Mouse (Mus musculus): ENCODE data around the gene Rtl8a. TPM values are rescaled to one million over a fixed set of nuclear protein-coding genes. Genes with fewer than 3 reads are reported as not detected.
"Not testable (repeated sequence)": the region's sequence is repeated elsewhere in the genome, so short reads cannot be mapped to it uniquely, and the experiment has no call there.

Gene Rtl8a
- polyA plus RNA-seq, 1 experiment from 2014 or later = 232 TPM

DNA sequence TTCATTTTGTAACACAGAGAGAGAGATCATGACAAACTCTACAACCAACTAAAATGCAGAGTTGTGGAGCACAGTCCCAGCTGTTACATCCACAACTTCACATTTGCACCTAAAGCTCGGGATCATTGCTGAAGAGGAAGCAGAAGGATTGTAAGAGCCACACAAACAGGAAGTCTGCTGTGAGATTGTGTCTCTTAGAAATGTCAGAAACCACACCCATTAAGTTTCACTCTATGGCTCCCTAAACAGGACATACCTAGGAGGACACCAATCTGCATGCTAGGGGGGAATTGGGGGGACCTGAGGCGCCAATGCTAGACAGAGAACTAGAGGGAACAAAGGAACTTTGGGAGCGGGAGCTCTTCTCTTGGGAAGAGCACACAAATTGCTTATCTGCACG, 9.4 kb upstream of the Rtl8a start:
- not testable (repeated sequence) for H3K36me3 ChIP-seq (ENCODE audit: control insufficient read depth, insufficient read depth, low read length); H3K4me1 ChIP-seq (ENCODE audit: control insufficient read depth, insufficient read depth, low read depth, low read length); H3K4me2 ChIP-seq (ENCODE audit: low read length); H3K27me3 ChIP-seq (replicated peaks; ENCODE audit: control insufficient read depth, insufficient read depth, low read length); ATAC-seq; H3K27ac ChIP-seq (ENCODE audit: low read depth, low read length); H3K9me3 ChIP-seq (ENCODE audit: control insufficient read depth, low read length); H3K4me3 ChIP-seq (ENCODE audit: low read length); H3K9ac ChIP-seq (ENCODE audit: low read depth, low read length)
- 75% methylated on average over 4 of the region's 4 CpGs for WGBS

DNA sequence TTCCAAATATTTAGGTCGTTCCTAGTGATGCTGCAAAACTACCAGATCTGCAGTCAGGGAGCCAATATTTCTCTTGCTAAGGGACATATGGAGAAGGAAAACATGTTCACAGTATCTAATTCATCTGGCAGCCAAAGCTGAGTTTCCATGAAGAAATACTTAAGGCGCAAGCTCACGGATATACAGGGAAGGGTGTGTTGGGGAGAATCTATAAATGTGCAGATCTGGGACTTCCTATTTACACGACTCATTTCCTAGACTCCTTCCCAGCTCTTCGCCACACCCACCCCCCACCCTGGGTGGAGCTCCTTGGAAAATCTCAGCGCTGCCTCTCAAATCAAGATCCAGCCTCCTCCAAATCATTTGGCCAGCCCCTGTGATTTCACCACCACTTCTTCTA, 2.4 kb upstream of the Rtl8a start:
- Histone ChIP-seq H3K27me3 (replicated peaks; ENCODE audit: control insufficient read depth, insufficient read depth, low read length) (no peaks in the 10 kb centered on the region), H3K27ac (ENCODE audit: low read depth, low read length) (no peak overlapping the region), H3K4me1 (ENCODE audit: control insufficient read depth, insufficient read depth, low read depth, low read length) (no peaks in the 10 kb centered on the region), H3K36me3 (ENCODE audit: control insufficient read depth, insufficient read depth, low read length) (no peaks in the 10 kb centered on the region), H3K4me3 (ENCODE audit: low read length) (no peak overlapping the region), H3K9me3 (ENCODE audit: control insufficient read depth, low read length) (no peaks in the 10 kb centered on the region), H3K4me2 (ENCODE audit: low read length) (no peak overlapping the region), H3K9ac (ENCODE audit: low read depth, low read length) (no peak overlapping the region)
- no peak for ATAC-seq
- 89% methylated on average over 5 of the region's 6 CpGs for WGBS

DNA sequence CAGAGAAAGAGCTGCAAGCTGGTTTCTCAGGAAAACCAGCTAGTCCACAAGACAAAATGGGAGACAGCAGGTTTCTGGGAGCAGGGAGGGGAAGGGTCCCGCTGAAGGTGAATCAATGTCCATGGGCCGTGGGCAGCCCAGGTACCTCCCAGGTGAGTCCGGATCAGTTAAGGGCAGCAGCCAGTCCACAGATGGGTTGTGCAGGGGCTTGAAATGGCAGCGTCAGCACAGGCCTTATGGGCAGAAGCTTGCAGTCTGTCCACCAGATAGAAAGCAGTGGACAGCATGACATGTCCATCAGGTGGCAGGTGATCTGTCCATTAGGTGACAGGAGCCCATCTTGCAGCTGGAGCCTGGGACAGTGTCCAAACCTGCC, 890 bp downstream of the Rtl8a start:
- not testable (repeated sequence) for H3K36me3 ChIP-seq (ENCODE audit: control insufficient read depth, insufficient read depth, low read length); H3K27me3 ChIP-seq (replicated peaks; ENCODE audit: control insufficient read depth, insufficient read depth, low read length); H3K4me1 ChIP-seq (ENCODE audit: control insufficient read depth, insufficient read depth, low read depth, low read length); H3K9ac ChIP-seq (ENCODE audit: low read depth, low read length); H3K9me3 ChIP-seq (ENCODE audit: control insufficient read depth, low read length); H3K27ac ChIP-seq (ENCODE audit: low read depth, low read length); ATAC-seq
- 41% methylated on average over 2 of the region's 4 CpGs for WGBS
- H3K4me2 ChIP-seq (ENCODE audit: low read length) = peak overlapping the region; percentile 33
- peak overlapping the region; percentile 24 for H3K4me3 ChIP-seq (ENCODE audit: low read length)

DNA sequence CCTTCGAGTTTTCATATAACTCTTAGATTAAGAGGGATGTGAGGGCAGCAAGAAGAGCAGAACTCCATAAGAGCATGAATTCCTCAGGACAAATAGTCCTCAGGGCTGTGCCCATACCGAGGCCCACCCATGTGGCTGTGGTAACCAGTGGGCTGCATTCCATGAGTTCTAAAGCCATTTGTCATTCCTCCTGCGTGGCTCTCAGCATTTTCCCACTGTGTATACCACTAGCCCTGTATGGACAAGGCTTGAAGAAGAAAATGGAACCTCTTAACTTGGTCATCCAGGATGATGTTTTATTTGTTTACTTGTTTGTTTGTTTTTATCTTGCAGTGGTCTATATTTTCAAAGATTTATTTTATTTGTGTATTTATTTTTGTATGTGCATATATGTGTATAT, 5.4 kb downstream of the Rtl8a start:
- H3K27me3 ChIP-seq (replicated peaks; ENCODE audit: control insufficient read depth, insufficient read depth, low read length); H3K4me1 ChIP-seq (ENCODE audit: control insufficient read depth, insufficient read depth, low read depth, low read length); H3K9ac ChIP-seq (ENCODE audit: low read depth, low read length); H3K27ac ChIP-seq (ENCODE audit: low read depth, low read length); H3K9me3 ChIP-seq (ENCODE audit: control insufficient read depth, low read length); H3K4me3 ChIP-seq (ENCODE audit: low read length); H3K4me2 ChIP-seq (ENCODE audit: low read length); ATAC-seq; H3K36me3 ChIP-seq (ENCODE audit: control insufficient read depth, insufficient read depth, low read length): not testable (repeated sequence)
- WGBS = 60% methylated on average over 3 of the region's 3 CpGs

DNA sequence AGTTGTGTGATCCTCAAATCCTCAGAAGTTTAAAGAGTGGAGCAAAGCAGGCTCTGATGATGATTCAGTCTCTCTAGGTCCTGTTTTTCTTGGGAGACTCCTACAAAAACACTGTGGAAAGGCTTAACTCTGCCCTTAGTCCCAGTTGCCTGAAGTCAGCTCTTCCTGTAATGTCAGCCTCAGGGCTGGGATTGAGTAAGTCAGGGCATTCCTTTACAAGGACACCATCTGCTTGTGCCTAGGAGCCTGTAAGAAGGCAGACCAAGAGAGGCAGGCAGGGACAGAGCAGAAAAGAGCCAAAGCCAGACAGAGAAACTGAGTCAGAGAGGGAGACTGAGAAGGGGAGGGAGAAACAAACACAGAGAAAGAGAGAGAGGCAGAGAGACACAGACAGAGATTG, 32.1 kb downstream of the Rtl8a start:
- H3K27me3 ChIP-seq (replicated peaks; ENCODE audit: control insufficient read depth, insufficient read depth, low read length); H3K27ac ChIP-seq (ENCODE audit: low read depth, low read length); H3K4me2 ChIP-seq (ENCODE audit: low read length); H3K4me1 ChIP-seq (ENCODE audit: control insufficient read depth, insufficient read depth, low read depth, low read length); H3K9ac ChIP-seq (ENCODE audit: low read depth, low read length); H3K4me3 ChIP-seq (ENCODE audit: low read length); H3K9me3 ChIP-seq (ENCODE audit: control insufficient read depth, low read length); ATAC-seq; H3K36me3 ChIP-seq (ENCODE audit: control insufficient read depth, insufficient read depth, low read length): not testable (repeated sequence)

DNA sequence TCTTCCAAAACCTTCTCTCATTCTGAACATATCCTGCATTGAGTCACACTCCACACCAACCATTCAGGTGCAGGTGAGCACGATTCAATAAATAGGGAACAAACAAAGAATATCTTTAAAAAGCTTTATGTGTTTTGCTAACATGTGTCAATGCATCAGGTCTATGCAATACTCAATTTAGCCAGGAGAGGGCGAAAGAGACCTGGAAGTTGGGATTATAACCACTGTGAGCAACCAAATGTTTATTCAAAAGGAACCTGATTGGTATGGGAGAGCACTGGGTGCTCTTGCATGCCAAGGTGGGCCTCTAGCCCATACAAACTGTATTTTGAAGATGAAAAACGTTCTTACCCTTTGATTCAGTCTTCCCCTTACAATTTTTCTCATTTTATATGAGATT, 32.9 kb downstream of the Rtl8a start:
- Histone ChIP-seq H3K4me1 (ENCODE audit: control insufficient read depth, insufficient read depth, low read depth, low read length) (no peaks in the 10 kb centered on the region), H3K4me3 (ENCODE audit: low read length) (no peak overlapping the region), H3K27me3 (replicated peaks; ENCODE audit: control insufficient read depth, insufficient read depth, low read length) (no peaks in the 10 kb centered on the region), H3K27ac (ENCODE audit: low read depth, low read length) (no peak overlapping the region), H3K9ac (ENCODE audit: low read depth, low read length) (no peak overlapping the region), H3K36me3 (ENCODE audit: control insufficient read depth, insufficient read depth, low read length) (no peaks in the 10 kb centered on the region), H3K9me3 (ENCODE audit: control insufficient read depth, low read length) (no peaks in the 10 kb centered on the region), H3K4me2 (ENCODE audit: low read length) (no peak overlapping the region)
- no peak for ATAC-seq
- WGBS = 3% methylated on average over 3 of the region's 3 CpGs

DNA sequence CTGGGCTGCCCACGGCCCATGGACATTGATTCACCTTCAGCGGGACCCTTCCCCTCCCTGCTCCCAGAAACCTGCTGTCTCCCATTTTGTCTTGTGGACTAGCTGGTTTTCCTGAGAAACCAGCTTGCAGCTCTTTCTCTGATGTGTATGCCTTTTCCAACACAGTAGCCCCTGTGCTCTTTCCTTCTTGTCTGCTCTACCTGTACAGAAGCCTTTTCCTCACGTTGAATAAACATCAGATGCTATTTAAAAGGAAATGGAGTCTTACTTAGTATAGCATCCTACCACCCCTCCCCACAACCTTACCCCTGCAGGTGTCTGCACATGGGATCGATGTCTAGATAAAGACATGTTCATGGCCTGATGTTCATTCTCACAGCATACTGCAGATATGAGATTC, 34.6 kb downstream of the Rtl8a start, which contains the start of gene Gm14597:
TSS of gene Gm14597 (minus strand) at position 101 of the 400 bp plus-strand sequence.
- H3K27me3 ChIP-seq (replicated peaks; ENCODE audit: control insufficient read depth, insufficient read depth, low read length); ATAC-seq; H3K9me3 ChIP-seq (ENCODE audit: control insufficient read depth, low read length); H3K4me1 ChIP-seq (ENCODE audit: control insufficient read depth, insufficient read depth, low read depth, low read length); H3K36me3 ChIP-seq (ENCODE audit: control insufficient read depth, insufficient read depth, low read length): not testable (repeated sequence)
- peak within 1 kb of the TSS; percentile 76 for H3K9ac ChIP-seq (ENCODE audit: low read depth, low read length)
- WGBS = 50% methylated on average over 2 of the region's 4 CpGs
- peak within 1 kb of the TSS; percentile 76 for H3K27ac ChIP-seq (ENCODE audit: low read depth, low read length)
- peak within 1 kb of the TSS; percentile 53 for H3K4me2 ChIP-seq (ENCODE audit: low read length)
- H3K4me3 ChIP-seq (ENCODE audit: low read length) = peak within 1 kb of the TSS; percentile 48

DNA sequence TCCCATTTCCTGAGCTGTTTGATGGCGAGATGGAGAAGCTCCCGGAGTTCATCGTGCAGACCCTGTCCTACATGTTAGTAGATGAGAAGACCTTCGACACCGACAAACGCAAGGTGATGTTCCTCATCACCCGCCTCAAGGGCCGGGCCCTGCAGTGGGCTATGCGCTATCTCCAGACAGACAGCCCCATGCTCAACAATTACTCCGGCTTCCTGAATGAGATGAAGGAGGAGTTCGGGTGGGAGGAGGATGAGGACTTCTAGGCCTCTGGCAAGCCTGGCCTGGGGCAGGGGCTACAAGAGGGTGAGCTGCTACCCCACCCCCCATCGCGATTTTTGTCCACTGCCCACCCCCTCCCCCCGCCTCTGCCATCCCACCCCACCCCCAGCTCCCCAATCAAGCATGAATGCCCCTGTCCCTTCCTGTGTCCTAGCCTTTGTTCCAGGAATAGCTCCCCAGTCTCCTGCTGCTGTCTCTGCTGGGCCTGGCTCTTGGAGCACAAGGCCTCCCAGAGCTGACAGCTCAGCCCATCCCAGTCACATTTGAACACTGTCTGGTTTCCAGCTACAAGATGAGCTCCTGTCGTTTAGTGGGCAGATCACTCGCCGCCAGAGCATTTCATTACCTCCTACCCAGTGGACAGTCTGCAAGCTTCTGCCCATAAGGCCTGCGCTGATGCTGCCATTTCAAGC, 35.2 kb downstream of the Rtl8a start:
- peak overlapping the region; percentile 76 for H3K9ac ChIP-seq (ENCODE audit: low read depth, low read length)
- H3K27ac ChIP-seq (ENCODE audit: low read depth, low read length) = peak overlapping the region; percentile 76
- no peaks in the 10 kb centered on the region for H3K36me3 ChIP-seq (ENCODE audit: control insufficient read depth, insufficient read depth, low read length)
- peak overlapping the region; percentile 53 for H3K4me2 ChIP-seq (ENCODE audit: low read length)
- H3K9me3 ChIP-seq (ENCODE audit: control insufficient read depth, low read length) = no peaks in the 10 kb centered on the region
- peak; percentile 30 for ATAC-seq
- 19% methylated on average over 18 of the region's 18 CpGs for WGBS
- no peaks in the 10 kb centered on the region for H3K4me1 ChIP-seq (ENCODE audit: control insufficient read depth, insufficient read depth, low read depth, low read length)
- no peaks in the 10 kb centered on the region for H3K27me3 ChIP-seq (replicated peaks; ENCODE audit: control insufficient read depth, insufficient read depth, low read length)
- H3K4me3 ChIP-seq (ENCODE audit: low read length) = peak overlapping the region; percentile 48

DNA sequence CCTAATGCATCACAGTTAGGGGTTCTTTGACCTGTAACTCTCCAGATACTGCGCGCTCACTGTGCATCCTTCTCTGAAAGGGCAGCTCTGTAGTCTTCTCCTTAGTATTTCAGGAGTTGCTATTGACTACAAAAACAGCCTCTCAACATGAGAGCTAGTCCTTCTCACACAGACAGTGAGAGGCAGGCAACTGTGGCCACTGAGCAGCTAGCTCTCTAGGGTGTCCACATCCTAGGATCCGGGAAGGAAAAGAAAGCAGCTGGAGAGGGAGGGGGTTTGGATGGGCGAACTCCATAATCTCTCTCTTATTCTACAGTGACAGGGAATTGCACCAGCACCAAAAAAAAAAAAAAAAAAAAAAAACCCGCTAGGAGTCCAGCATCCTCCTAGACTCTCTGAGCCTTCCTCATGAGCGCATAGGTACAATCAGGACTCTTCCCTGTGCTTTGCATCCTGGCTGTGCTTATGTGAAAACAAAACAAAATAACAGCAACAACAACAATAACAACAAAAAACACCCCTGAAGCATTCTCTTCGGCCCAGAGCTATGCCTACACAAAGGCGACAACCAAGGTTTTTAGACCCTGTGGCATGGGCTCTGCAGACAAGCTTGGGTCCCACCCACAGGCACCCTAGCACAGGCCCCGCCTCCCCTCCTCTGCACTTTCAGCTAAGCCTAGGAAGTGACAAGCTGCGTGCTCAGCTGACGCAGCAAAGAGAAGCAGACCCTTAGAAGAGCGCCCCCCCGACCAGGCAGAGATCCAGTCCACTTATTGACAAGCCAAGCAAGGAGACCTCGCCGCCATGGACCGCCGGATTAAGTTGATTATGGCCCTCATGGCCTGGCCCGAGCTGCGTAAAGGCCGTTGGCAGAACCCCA, 36.0 kb downstream of the Rtl8a start, which contains the start of gene Rtl8c:
TSS of gene Rtl8c (plus strand) at position 791 of the 880 bp plus-strand sequence.
- ATAC-seq = peak; percentile 98
- Histone ChIP-seq H3K9me3 (ENCODE audit: control insufficient read depth, low read length) (no peaks in the 10 kb centered on the region), H3K4me2 (ENCODE audit: low read length) (peak within 1 kb of the TSS; percentile 53), H3K36me3 (ENCODE audit: control insufficient read depth, insufficient read depth, low read length) (no peaks in the 10 kb centered on the region), H3K4me3 (ENCODE audit: low read length) (peak within 1 kb of the TSS; percentile 48), H3K27me3 (replicated peaks; ENCODE audit: control insufficient read depth, insufficient read depth, low read length) (no peaks in the 10 kb centered on the region), H3K27ac (ENCODE audit: low read depth, low read length) (peak within 1 kb of the TSS; percentile 76), H3K4me1 (ENCODE audit: control insufficient read depth, insufficient read depth, low read depth, low read length) (no peaks in the 10 kb centered on the region), H3K9ac (ENCODE audit: low read depth, low read length) (peak within 1 kb of the TSS; percentile 76)
- WGBS = 18% methylated on average over 20 of the region's 20 CpGs
